Mouse (Mus musculus): Measurements from ENCODE around the gene Psmd14. TPM values are rescaled to one million over a fixed set of nuclear protein-coding genes. Genes with fewer than 3 reads are reported as not detected.
A peak's percentile ranks its signal among the peaks of the same experiment; 100 is the strongest.

The Psmd14 gene
- polyA plus RNA-seq, 1 experiment from 2014 or later = 153 TPM

DNA sequence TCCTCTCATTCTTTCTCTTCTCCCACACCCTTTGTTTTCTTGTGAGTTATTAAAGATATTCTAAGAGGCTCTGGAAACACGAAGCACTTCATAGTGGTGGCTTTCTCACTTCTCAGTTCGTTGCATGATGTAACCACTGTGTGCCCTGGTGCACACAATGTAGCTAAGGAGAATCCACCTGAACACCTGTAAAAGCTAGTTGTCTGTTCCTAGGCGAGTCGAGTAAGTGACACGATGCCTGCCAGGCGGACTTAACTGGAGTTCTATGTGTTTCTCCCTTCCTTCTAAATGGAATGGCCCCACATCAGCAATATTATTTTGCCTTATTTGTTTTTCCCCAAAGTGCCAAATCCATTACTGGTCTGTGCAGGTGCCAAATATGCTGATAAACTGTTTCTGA, 101.6 kb downstream of the Psmd14 start:
- no peak for TF ChIP-seq CTCF (IDR thresholded peaks at IDR 0.05)
- POLR2A ChIA-PET = no interaction called here
- in situ Hi-C loops (cut with MboI; ENCODE audit: low pct_unique_long_range_greater_than_20kb) = no loop called here
- ATAC-seq (no peak), DNase-seq (ENCODE audit: low read depth, low spot score) (no peak)
- H3K27me3 ChIP-seq = peaks cover 7% of the 10 kb centered on the region
- CTCF ChIA-PET = no interaction called here

DNA sequence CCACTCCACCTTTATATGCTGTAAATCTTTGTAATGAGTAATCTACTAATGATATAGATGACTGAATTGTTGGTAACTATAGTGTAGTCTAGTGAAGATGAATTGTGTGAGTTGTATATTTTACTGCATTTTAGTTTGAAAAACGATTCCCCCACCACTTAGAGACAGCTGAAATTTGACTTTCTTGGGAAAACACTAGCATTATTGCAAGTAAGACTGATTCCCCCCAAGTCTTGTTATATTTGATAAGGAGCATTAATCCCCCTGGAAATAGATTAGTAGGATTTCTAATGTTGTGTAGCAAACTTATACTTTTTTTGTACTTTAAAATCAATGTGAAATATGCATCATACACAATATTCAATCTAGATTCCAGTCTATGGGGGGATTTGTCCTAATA, 102.0 kb downstream of the Psmd14 start:
- no peak for DNase-seq (ENCODE audit: low read depth, low spot score)
- H3K27me3 ChIP-seq = peaks cover 10% of the 10 kb centered on the region
- ChIA-PET CTCF (no interaction called here), POLR2A (no interaction called here)
- no peak for TF ChIP-seq CTCF (IDR thresholded peaks at IDR 0.05)
- in situ Hi-C loops (cut with MboI; ENCODE audit: low pct_unique_long_range_greater_than_20kb) = no loop called here
- no peak for ATAC-seq

DNA sequence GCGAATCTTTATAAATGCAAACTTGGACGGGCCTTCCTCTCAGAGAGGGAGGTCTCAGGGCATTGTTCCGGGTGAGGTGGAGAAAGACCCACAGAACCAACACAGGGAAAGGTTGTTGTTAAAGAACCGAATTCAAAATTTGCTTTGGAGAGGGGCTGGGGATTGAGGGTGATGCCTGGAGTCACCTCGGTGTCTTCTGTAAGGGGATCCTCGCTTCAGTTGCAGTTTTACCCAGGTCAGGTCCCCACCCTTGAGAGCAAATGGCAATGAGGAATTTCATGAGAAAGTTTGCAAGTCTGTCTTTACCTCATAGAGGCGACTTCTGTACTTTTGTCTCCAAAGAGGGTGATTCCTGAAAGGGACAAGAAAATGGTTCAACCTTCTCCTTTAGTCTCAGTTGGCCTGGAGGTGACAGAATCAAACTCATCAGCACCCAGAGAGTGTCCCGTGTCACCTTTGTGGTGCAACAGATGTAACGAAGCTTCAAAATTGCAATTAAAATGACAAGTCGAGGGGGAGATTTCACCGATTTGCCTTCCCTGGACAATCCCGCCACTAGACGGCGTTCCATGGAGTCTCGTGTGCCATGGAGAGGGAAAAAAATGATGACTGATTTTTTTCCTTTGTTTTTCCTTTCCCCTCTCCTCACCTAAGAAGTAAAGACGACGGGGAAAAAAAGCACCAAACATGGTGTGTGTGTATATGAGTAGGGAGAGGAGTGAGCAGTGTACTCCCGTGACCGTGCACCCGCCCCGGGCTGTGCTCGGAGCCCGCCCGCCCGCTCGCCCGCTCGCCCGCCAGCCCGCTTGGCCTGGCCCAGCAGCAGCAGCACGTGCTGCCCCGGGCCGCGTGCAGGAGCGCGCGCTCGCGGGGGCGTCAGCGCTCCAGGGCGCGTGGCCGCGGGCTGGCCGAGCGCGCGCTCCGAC, 103.3 kb downstream of the Psmd14 start:
- in situ Hi-C loops (cut with MboI; ENCODE audit: low pct_unique_long_range_greater_than_20kb) = no loop called here
- peak; percentile 62 for TF ChIP-seq CTCF (IDR thresholded peaks at IDR 0.05)
- peaks cover 11% of the 10 kb centered on the region for H3K27me3 ChIP-seq
- DNase-seq (ENCODE audit: low read depth, low spot score) = no peak
- CTCF ChIA-PET = no interaction called here
- POLR2A ChIA-PET = interaction anchor here (0.5 kb wide), 1 partner anchor 1805 kb away, joined by 3 read pairs; no protein-coding TSS in a partner anchor
- peak; percentile 60 for ATAC-seq

DNA sequence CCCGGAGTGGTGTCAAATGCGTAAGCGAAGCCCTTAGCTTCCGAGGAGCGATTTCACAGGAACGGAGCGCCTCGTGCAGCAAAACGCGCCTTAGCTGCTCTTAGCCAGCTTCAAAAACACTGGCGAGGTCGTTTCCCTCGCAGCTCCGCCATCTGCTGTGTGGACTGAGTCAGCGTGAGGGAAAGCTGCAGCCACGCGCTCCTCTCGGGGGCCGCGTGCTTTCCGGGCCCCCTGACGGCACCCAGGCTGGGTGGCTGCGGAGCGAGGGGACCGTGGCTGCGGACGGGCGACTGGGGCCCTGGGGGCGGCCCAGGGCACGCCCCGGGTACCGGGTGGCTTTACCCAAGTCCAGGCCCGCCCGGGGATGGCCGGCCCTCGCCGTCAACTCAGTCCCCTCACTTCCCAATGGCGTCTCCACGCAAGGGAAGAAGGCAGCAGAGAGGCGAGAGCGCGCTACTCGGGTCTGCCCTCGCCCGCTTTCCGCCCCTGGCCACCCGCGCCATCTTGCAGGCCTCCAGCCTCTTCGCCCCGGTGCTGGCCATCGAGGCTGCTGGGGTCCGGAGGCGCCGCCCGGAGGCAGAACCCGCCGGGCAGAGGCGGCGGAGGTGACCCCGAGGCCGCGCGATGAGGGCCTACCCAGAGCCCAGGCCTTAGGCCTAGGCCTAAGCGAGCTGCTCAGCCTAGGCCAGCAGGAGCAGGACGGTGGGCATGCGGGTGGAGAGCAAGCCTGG, 104.3 kb downstream of the Psmd14 start:
- CTCF ChIA-PET = no interaction called here
- ATAC-seq (peak; percentile 31), DNase-seq (ENCODE audit: low read depth, low spot score) (no peak)
- peaks cover 17% of the 10 kb centered on the region for H3K27me3 ChIP-seq
- TF ChIP-seq CTCF (IDR thresholded peaks at IDR 0.05) = no peak
- in situ Hi-C loops (cut with MboI; ENCODE audit: low pct_unique_long_range_greater_than_20kb) = no loop called here
- POLR2A ChIA-PET = no interaction called here

DNA sequence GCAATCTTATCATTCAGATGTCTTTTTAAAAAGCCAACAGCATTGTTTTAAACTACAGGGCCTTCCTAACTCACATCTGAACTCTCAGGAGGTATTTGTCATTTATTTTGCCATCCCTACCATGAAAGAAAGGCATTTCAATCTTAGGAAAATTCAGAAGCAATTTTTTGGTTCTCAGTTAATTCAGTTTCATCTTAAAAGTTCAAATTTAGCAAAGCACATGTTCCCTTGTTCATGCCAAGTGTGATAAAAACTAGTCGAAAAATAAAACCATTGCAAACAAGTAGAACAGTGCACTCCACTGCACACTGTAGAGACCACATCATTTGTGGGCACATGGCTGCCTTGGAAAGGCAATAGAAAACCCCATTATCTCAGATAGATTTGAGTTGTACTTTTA, 106.7 kb downstream of the Psmd14 start:
- DNase-seq (ENCODE audit: low read depth, low spot score) = no peak
- CTCF ChIA-PET = no interaction called here
- in situ Hi-C loops (cut with MboI; ENCODE audit: low pct_unique_long_range_greater_than_20kb) = no loop called here

DNA sequence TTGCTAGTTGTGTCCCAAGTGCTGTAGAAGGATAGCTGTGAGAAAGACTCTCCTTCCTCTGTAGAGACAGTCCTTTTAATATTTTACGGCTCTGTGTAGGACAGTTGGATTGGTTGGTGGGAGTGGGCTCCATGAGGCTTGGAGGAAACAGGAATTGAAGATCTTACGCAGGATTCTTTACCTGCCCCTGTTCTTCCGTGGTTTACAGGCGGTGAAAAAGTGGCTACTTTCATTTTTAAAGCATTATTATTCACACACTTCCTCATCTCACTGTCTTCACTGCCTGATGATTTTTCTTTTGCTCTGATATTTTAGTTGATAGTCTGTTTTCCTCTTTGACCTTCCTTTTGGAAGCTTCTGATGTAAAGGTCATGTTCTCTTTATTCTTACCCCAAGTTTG, 108.7 kb downstream of the Psmd14 start:
- H3K27me3 ChIP-seq = peaks cover 41% of the 10 kb centered on the region
- no peak for ATAC-seq
- in situ Hi-C loops (cut with MboI; ENCODE audit: low pct_unique_long_range_greater_than_20kb) = no loop called here
- ChIA-PET CTCF (no interaction called here), POLR2A (no interaction called here)
- no peak for DNase-seq (ENCODE audit: low read depth, low spot score)
- TF ChIP-seq CTCF (IDR thresholded peaks at IDR 0.05) = no peak

More for the DNA sequence above, 106.7 kb downstream of the Psmd14 start:
- ATAC-seq = no peak
- H3K27me3 ChIP-seq = peaks cover 27% of the 10 kb centered on the region
- no peak for TF ChIP-seq CTCF (IDR thresholded peaks at IDR 0.05)
- POLR2A ChIA-PET = no interaction called here

DNA sequence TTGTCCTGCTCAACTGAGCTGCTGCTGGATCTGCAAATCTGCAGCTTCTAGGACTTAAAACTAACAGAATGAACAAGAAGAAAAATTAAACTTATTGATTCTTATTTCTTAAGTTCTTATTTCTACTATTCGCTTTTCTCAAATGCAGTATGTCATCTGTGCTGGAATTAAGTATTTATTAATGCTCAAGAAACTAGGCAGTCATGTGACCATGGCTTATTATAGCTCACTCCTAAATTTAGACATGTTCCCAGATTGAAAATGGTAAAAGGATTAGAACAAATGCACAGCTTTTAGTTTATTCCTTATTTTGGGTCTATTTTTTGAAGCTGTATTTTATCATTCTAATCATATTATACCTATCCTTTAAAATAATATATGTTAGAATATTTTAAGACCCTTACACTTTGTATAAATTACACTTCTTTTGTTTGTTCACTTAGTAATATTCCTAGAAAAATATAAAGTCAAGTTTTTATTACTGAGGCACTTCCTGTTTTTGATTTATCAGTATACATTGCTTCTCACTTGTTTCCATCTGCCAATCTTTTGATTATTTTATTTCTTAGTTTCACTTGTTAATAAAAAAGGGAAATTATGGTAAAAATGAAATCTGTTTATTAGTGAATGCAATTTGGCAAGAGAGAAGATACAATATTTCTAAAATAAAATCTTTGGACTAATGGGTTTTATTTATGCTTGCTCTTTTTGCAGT, 112.1 kb downstream of the Psmd14 start:
- DNase-seq (ENCODE audit: low read depth, low spot score) = no peak
- in situ Hi-C loops (cut with MboI; ENCODE audit: low pct_unique_long_range_greater_than_20kb) = no loop called here

DNA sequence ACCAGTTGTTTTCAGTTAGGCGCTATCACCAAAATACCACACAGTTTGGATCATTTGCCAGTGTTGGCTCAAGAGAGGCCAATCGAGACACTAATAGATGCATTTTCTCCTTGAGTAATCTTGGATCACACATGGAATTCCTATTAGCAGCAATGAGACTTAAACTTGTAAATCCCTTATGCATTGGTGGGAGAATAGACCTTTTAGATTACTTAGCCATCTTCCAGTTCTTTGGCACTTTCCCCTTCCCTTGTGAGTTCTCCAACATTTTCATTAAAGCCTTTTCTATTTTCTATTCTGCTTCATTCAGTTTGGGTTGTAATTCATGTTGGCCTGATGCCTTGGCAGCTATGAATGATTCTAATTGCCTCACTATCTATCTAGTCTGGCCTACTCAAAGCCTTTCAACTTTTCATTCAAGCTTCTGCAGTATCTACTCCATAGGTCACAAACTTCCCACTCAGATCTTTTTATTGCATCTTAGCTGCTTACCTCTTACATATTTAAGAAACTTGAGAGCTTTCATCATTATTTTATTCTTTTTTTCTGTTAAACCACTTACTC, 125.8 kb downstream of the Psmd14 start:
- ChIA-PET CTCF (no interaction called here), POLR2A (no interaction called here)
- H3K27me3 ChIP-seq = peaks cover 26% of the 10 kb centered on the region
- no peak for TF ChIP-seq CTCF (IDR thresholded peaks at IDR 0.05)
- DNase-seq (ENCODE audit: low read depth, low spot score) = no peak
- no peak for ATAC-seq
- in situ Hi-C loops (cut with MboI; ENCODE audit: low pct_unique_long_range_greater_than_20kb) = no loop called here

More for the DNA sequence above, 112.1 kb downstream of the Psmd14 start:
- ChIA-PET CTCF (no interaction called here), POLR2A (no interaction called here)
- ATAC-seq = no peak
- TF ChIP-seq CTCF (IDR thresholded peaks at IDR 0.05) = no peak
- peaks cover 53% of the 10 kb centered on the region for H3K27me3 ChIP-seq

Other genes starting within 250 kb of the Psmd14 start
- 39.2 TPM for gene Tank, start 133.1 kb upstream of the Psmd14 start, polyA plus RNA-seq (2021)
- 0.01 TPM for gene Tbr1, start 91.2 kb downstream of the Psmd14 start, polyA plus RNA-seq (2021)

All from Patski (cell line).